Mouse (Mus musculus) lung, postnatal 14 days (tissue): ENCODE results near the gene Gm5741.
A peak's percentile ranks its signal among the peaks of the same experiment; 100 is the strongest.

Experiments
- DNase-seq: peaks from one replicate; pipeline ENCODE4 v3.0.0; 2021

The Gm5741 gene

DNA sequence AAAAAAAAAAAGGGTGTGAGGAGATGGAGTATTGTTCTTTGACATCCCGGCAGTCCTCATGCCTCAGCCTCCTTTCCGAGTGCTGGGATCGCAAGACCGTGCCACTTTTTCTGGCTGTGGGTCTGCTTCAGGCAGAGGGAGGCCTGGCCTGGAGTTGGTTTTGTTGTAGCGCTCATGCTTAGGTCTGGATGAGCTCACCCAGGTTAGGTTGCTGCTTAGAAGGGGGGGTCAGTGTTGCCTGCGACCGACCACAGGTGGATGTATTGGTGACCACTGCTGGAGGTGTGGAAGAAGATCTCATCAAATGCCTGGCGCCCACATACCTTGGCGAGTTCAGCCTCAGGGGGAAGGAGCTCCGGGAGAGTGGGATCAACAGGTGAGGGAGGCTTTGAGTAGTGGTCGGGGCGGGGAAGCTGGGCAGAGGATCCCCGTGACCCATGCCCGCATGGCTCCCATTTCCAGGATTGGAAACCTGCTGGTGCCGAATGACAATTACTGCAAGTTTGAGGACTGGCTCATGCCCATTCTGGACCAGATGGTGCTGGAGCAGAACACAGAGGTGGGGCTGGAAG is 5.3 kb upstream of the Gm5741 start:
- no peak for DNase-seq

DNA sequence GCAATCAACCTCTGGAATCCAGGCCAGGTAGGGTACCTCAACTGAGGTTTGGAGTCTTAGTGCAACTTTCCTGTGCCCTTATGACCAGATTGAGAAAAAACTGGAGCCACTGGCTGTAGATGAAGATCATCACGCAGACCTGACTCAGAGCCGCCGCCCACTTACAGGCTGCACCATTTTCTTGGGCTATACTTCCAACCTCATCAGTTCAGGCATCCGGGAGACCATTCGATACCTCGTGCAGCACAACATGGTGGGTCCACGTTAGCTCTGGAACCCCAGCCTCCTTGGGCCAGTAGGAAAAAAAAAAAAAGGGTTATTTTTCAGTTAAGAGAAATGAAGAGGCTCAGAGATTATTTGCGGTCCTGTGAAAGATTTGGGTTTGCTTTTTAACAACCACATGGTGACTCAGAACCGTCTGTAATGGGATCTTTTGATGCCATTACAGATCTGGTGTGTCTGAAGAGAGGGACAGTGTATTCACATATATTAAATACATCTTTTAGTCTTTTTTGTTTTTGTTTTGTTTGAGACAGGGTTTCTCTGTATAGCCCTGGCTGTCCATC is 4.7 kb upstream of the Gm5741 start:
- no peak for DNase-seq

DNA sequence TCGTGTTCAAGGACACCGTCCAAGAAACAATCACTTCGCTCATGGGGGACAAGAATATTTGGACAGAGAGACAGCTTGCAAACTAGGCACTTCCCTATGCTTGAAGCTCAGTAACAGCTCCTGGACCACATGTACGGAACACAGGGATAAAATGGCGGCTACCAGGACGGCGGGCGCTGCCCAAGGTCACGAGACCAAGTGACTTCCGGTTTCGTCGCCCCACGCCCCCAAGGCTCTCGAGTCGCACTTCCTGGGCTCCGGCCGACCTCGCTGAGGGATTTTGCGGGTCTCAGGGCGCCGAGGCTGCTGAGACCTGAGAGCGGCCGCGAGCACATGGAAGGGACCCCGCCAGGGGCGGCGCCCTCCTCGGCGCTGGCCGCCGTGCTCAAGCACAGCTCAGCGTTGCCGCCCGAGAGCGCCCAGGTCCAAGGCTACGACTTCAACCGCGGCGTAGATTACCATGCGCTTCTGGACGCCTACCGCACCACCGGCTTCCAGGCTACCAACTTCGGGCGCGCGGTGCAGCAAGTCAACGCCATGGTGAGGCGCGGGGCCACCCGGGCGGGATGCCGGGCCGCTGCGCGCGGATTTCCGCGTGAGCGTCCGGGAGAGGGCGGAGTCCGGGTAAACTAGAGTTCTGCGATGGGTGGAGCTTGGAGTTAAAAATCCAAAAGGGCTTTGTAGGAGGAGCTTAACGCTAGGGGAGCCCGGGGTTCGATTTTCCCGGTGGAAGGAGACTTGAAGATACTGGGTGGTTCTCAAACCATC is 3.9 kb upstream of the Gm5741 start, which contains the start of gene Dhps:
Dhps (plus strand) TSS at position 244 of the 768 bp plus-strand sequence.
- DNase-seq, result peak; percentile 92

DNA sequence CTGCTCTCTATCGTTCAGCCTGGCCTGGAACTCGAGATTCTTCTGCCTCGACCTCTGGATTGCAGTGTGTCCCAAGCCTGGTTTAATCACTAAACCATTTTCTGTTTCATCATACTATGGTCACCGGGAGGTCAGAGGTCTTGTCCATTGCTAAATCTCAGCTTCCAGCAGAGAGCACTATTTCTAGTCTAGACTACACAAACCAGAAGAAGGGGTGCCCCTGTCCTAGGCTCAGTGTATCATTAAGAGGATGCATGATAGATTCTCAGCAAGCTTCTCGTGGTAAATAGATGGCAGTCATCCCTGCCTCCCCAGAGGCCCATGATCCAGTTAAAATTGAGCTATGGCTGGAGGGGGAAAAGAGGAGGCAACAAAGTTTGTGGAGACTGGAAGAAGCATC is 3.3 kb upstream of the Gm5741 start:
- no peak for DNase-seq

DNA sequence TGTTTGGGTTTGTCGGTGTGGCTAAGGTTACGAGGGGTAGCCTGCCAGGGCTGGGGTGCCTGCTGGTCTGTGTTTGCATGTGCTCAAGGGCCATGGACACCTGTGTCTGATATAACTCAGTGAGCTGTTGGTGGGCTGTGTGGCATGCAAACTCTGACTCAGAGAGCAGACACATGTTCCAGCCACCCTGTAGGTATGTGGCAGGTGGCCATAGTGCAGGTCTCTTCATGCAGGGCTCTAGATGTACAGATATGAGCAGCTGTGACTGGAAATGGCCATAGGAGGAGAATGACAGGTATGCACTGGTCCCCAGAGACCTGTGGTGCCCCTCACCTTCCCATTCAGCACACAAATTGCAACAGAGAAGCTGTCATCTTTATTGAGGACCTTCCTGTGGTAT is 627 bp downstream of the Gm5741 start:
- no peak for DNase-seq

DNA sequence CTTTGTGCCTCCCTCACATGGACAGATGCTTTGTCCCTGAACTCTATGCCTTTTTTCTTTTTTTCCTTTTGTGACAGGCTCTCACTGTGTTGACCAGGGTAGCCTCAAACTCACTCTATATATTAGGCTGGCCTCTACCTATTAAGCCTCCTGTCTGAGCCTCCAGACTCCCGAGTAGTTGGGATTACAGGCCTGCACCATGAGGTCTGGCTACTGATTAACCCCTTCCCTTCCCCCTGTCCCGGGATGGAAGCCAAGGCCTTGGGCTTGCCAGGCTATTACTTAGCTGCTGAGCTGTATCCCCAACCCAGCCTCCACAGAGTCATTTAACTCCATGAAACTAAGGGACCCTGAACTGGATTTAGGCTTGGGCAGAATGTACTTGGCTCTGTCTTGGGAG is 2.6 kb downstream of the Gm5741 start:
- DNase-seq, result no peak

DNA sequence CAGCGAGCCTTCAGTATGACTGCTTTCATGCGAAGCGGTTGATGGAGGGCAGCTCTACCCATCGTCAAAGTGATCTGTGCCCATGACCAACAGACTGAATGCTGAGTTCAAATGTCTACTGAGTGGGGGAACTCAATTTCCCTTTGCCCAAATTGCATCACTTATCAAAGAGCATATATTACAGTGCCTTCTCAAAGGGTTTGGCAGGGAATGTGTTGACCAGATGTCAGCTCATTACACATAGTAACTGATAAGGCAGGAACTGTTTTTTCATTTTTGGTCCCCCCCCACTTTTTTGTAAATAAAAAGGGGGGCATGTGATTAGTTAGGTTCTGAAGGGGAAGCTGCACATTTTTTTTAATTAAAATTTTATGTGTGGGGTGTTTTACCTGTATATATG is 5.2 kb downstream of the Gm5741 start:
- DNase-seq, result no peak

DNA sequence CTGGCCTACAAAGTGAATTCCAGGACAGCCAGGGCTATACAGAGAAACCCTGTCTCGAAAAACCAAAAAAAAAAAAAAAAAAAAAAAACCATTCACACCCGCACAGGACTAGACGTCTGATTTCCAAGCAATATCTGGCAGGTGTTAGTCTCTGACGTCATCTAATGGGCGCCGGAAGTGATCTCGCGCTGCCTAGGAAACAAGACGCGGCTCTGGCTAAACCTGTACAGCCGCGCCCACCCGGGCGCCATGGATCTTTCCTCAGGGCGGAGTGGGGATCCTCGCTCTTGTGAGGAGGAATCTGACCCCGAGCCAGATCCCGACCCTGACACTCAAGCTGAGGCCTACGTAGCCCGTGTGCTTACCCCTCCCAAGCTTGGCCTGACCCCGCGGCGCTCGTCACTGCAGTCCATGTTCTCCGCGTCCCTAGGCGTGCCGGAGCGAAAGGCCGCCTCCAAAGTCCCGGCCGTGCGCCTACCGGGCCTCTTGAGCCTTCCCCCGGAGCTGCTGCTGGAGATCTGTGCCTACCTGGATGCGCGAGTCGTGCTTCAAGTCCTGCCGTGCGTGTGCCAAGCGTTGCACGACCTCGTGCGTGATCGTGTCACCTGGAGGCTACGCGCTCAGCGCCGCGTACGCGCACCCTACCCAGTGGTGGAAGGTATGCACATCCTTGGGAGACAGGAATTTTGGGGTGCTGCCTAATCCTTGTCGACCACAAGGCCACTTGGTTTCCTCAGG is 7.7 kb downstream of the Gm5741 start, which contains the start of gene Fbxw9:
Fbxw9 (plus strand) TSS at position 177 of the 738 bp plus-strand sequence.
- DNase-seq, result peak; percentile 91

DNA sequence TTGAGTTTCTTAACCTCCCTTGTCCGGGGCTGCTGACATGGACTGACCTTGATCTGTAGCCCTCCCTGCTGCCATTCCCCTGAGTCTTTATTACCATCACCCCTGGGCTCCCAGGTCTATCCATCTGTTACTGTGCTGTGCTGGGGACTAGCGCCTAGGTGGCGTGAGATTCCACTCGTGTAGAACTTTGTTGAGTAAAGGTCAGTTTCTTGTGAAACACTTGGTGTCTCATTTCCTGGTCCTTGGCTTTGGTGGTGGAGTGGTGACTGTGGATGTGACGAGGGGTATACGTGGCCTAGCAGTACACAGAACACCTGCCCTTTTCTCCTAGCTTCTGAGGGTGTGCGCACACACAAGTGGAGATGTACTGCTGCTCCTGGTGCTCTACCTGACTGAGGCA is 10.4 kb downstream of the Gm5741 start:
- no peak for DNase-seq

DNA sequence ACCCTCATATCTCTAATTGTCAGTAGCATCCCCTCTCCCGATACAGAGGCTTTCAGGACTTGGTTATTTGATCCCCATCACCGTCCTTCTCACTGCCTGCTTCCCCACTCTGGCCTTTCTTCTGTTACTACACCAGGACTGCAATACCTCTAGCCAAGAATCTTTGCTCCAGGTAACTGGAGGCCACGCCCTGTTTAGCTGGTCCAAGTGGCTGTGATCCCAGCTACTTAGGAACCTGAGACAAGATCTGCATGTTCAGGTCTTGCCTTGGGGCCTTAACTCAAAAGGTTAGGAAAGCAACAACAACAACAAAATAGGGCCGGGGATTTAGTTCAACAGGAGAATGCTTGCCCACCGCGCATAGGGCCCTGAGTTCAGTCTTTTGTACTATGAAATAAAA is 24.2 kb downstream of the Gm5741 start:
- no peak for DNase-seq

DNA sequence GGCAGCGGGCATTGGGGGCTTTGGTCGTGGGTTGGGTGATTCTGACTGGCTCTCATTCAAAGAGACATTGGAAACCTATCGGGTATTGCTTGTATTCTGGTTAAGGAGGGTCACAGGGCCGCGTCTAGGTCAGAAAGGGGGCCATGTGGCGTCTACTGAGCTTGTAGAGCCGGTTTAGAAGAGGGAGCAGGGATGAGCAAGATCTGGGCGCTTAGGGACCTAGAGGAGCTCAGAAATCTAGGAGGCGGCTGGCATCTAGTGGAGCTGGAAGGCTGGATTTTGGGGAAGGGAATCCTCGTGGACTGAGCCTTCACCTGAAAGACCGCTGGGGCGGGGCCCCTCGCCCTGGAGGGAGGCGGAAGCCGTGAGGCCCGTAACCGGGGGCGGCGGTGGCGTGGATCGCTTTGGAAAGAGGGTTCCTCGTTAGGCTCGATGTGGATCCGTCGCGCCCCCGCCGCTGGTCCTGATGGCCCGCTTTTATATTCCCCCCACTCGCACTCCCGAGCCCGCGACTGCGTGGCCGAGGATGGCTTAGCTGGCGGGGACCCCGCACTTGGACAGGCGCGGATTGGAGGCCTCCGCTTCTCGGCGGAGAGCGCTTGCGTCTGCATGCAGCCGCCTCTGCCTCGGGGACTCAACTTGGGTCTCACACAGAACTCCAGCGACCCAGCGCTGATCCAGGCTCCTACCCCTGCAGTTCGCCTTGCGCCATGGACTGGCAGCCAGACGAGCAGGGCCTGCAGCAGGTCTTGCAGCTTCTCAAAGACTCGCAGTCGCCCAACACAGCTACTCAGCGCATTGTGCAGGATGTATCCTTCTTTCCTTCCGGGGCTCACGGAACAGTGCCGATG is 29.9 kb downstream of the Gm5741 start:
- DNase-seq, result peak; percentile 58

DNA sequence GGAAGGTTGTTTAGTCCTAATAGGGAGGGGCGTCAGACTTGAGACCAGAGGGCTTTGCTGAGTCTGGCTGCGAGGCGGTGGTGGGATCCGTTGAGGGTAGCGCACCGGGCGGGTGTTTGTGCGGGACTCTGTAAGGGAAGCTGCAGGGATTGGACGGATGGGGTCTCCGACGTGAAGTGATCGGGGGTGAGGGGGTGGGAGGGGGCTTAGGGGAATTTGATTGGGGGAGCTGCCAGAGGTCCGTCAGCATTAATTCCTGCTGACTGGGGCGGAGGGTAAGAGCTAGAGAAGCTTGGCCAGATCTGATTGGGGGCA is 30.5 kb downstream of the Gm5741 start:
- no peak for DNase-seq

DNA sequence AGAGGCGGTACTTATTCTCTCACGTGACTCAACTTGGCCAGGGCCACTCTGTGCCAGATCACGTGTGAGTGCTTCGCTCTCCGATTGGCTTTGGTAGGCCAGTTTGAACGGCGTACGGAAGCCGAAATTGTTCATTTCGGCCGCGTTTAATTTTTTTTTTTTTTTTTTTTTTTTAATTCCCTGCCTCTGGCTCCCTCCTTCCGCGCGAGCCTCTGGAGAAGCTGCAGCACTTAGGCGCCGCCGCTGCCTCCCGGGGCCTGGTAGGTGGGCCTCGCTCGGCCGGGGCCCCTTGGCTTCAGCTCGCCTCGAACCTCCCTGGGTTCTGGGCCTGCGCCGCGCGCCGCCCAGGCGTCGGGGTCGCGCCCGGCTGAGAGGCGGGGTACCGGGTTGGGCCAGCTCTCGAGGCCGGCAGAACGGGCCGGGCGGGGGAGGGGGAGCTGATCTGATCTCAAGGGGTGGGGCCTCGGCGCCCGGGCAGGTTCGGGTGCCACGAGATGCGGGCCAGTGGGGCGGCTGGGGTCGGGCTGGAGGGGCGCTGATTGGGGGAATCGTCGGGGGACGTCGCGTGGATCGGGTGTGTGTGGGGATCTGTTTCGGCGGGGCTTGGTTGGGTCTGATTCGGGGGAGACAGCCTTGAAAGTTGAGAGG is 30.9 kb downstream of the Gm5741 start, which contains the start of gene Tnpo2:
Tnpo2 (plus strand) TSS at position 198 of the 648 bp plus-strand sequence.
- DNase-seq, result peak; percentile 89

DNA sequence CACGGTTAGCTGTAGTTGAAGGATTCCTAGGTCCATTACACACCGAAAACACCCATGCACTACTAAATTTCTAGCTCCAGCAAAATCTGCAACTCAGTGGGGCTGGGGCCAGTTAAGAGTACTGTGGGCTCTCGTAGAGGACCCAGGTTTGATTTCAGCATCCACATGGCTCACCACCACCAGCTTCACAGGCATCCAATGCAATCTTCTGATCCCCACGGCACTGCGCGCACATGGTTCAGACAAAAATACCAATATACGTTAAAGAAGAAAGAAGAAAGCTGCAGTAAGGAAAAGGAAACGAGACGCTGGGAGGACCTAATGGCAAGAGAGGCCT is 31.4 kb downstream of the Gm5741 start:
- DNase-seq, result no peak

DNA sequence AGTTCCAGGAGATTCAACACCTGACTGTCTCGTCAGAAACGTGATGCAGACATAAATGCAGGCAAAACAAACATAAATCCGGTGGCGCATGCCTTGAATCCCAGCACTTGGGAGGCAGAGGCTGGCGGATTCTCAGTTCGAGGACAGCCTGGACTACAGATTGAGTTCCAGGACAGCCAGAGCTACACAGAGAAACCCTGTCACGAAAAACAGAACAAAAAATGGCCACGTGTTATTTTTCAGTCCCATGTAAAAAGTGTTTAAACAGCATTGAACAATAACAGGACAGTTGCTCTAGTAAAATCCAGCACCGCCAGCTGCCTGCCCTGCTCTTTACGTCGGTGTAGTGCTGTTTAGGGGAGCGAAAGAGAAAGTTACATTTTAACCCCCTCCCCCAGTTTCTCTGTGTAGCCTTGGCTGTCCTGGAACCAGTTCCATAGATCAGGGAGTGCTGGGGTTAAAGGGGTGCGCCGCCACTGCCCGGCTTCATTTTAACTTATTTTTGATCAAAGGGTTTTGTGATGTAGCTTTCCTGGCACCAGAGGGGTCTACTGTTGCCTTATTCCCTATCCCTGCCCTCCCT is 32.0 kb downstream of the Gm5741 start:
- peak; percentile 4 for DNase-seq

DNA sequence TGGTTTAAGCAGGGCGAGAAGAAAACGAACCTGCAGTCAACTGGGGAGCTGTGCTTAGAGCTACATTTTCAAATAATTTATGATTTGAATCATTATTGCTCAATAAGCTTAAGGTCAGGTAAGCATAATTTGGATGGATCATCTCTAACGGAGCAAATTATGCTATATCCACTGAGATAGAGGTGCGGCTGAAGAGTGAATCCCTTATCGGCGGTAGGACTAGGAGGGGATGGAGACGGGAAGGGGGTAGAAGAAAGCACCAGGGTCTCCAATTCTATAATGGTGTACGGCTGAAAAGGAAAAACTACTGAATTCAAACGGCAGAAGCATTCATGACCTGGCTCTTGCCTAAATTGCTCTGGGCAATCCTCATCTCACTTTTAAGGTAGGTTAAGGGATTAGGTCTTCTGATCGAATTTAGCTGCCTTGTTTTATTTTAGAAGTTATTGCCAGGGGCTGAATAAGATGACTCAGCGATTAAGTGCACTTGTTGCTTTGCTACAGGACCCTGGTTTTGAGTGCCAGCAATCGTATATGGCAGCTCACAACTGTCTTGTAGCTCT is 32.5 kb downstream of the Gm5741 start:
- DNase-seq, result no peak

DNA sequence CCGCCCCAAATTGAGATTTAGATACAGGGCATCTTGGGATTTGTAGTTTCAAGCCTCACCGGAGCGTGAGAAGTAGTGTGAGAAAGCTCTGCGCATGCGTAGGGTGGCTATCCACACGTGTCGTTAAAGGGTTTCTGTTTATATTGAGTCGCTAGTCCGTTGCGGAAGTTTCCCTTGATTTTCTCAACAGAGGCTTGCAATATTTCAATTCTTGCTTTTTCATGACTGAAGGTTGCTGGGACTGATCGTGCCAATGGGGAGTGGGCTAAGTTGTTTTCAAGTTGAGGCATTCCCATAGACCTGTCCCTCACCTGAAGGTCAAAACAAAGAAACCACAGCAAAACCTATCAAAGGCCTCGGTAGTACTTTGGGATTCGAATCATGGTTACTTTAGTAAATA is 33.0 kb downstream of the Gm5741 start:
- DNase-seq, result peak; percentile 82

DNA sequence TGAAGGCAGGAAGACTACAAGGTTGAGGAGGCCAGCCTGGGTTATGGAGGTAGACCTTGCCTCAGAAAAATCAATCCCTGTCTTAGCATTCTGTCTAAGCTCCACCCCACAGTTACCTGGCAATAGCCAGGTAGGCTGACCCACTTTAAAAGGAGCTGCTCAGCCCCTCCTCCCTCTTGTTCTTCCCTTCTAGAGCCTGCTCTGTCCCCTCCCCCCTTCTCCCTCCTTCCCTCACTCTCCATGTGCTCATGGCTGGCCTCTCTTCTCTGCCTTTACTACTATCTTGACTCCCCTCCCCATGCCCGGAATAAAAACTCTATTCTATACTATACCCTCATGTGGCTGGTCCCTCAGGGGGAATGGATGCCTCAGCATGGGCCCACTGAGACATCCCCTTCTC is 33.9 kb downstream of the Gm5741 start:
- peak; percentile 14 for DNase-seq

DNA sequence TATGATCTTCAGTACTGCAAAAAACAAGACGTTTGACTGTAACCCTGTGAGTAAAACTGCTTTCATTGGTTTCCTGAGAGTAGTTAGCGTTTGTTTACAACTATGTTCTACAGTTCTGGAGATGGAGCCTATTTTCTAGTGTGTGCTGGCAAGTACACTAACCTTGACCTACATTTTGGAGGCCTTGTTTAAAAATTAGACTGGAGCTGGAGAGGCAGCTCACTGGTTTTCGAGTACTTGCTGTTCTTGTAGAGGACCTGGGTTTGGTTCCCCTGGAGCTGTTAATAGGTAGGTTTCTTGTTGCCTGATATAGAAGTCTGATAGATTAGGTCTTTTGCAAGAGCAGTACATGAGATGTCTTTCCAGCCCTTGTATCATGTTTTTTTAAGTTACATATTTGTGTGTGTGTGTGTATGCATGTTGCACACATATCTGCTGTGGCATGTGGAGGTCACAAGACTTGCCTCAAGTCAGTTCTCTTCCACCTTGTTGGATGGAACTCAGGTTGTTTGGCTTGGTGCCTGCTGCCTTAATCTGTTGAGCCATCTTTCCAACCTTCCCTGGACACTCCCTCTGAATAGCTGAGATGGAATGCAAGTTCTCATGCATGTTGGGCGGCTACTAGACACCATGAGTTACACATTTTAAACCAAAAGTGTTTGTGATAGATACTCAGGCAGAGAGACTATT is 35.0 kb downstream of the Gm5741 start:
- DNase-seq, result no peak

DNA sequence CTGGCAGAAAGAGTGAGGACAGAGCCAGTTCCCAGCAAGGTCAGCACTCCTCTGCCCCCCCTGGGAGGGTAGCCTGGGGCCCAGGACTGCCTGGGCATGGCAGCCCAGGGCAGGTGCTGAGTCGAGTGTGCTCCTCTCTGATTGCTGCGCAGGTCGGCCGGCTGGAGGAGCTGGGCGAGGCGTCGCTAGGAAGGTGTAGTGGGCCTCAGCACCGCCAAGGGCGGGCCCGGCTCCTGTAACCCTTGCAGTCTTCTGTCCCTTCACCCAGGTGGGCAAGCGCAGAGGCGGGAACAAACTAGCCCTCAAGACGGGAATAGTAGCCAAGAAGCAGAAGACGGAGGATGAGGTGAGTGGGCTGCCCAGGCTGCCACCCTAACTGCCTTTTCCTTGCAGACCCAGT is 38.5 kb downstream of the Gm5741 start:
- DNase-seq, result no peak

DNA sequence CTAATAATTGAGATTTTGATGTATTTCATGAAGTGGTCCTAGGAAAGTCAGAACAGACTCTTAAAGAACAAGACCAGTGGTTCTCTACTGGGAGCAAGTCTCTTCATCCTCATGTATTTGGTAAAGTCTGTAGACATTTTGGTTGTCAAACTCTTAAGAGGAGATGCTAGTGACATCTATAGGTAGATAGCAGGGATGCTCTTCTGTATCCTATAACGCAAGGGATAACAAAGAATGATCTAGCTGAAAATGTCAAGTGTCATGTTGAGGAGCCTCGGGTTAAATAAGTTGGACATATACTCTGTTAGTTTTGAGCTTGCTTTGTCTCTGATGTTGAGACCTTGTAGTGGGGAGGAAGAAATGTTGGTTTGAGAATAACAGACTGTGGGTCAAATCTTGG is 39.9 kb downstream of the Gm5741 start:
- no peak for DNase-seq
